Mouse (Mus musculus) hindbrain, embryonic 12.5 days (tissue): ENCODE results near the gene Lrp2. TPM values are rescaled to one million over a fixed set of nuclear protein-coding genes. Genes with fewer than 3 reads are reported as not detected.
"Not testable (repeated sequence)": the region's sequence is repeated elsewhere in the genome, so short reads cannot be mapped to it uniquely, and the experiment has no call there.

ENCODE experiments used
- ATAC-seq: fragments of 200-750 bp; cut with Nextera tagmentation; 2 replicates; pipeline ENCODE4 v1.8.0; 2017; ENCODE audit warnings: moderate TSS enrichment; ENCODE audit not compliant: low FRiP score
- H3K27ac ChIP-seq: fragments of 300-500 bp; sonication (generic); 2 replicates; pipeline ENCODE4 v1.5.1; 2016; ENCODE audit warnings: mild to moderate bottlenecking
- H3K27me3 ChIP-seq: fragments of 300-500 bp; sonication (generic); 2 replicates; pipeline ENCODE4 v1.6.1; 2016; ENCODE audit warnings: mild to moderate bottlenecking
- H3K36me3 ChIP-seq: fragments of 300-500 bp; sonication (generic); 2 replicates; pipeline ENCODE4 v1.6.1; 2016; ENCODE audit warnings: mild to moderate bottlenecking
- H3K4me1 ChIP-seq: fragments of 300-500 bp; sonication (generic); 2 replicates; pipeline ENCODE4 v1.6.1; 2016
- H3K4me2 ChIP-seq: fragments of 300-500 bp; sonication (generic); replicated peaks from 2 replicates; pipeline ENCODE4 v1.6.1; 2016; ENCODE audit warnings: mild to moderate bottlenecking
- H3K4me3 ChIP-seq: fragments of 300-500 bp; sonication (generic); 2 replicates; pipeline ENCODE4 v1.5.1; 2016; ENCODE audit warnings: mild to moderate bottlenecking
- H3K9ac ChIP-seq: fragments of 300-500 bp; sonication (generic); 2 replicates; pipeline ENCODE4 v1.6.1; 2016; ENCODE audit warnings: mild to moderate bottlenecking, moderate library complexity
- H3K9me3 ChIP-seq: fragments of 300-500 bp; sonication (generic); replicated peaks from 2 replicates; pipeline ENCODE4 v1.6.1; 2016; ENCODE audit warnings: mild to moderate bottlenecking
- whole genome bisulfite sequencing: fragments of 180-500 bp; shearing (Covaris S2); methylation state at CpG from one replicate; pipeline ENCODE4 v1.1.7; 2016; 5-methylcytosine and 5-hydroxymethylcytosine counted together
- polyA plus RNA-seq: library from polyadenylated mRNA; unstranded; fragments of >200 nt; fragmentation: Nextera tagmentation; extraction: Ambion mirVana; gene quantifications from 2 replicates; pipeline ENCODE4 v1.2.1, GENCODE M21; 2016

Gene Lrp2
- polyA plus RNA-seq, 1 experiment from 2014 or later: 3.2 TPM

DNA sequence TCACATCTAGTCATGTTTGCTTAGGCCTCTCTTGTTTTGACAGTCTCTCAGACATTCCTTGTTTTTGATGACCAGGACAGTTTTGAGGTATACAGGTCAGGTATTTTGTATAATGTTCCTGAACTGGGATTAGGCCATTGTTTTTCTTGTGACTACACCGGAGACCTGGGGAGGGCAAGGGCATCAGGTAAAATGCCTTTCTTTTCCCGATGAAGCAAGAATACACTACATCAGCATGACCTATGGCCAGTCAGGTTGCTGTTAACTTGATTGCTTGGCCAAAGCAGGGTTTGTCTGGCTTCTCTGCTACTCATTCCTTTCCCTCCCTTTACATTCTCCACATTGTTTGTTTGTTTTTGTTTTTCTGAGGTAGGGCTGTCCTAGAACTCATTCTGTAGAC is 7.3 kb upstream of the Lrp2 start:
- Histone ChIP-seq H3K36me3 (no peaks in the 10 kb centered on the region), H3K9me3 (no peaks in the 10 kb centered on the region), H3K4me1 (no peaks in the 10 kb centered on the region), H3K9ac (no peak overlapping the region), H3K27me3 (peaks cover 10% of the 10 kb centered on the region), H3K27ac (no peak overlapping the region), H3K4me3 (no peak overlapping the region), H3K4me2 (no peak overlapping the region)
- no peak for ATAC-seq
- 84% methylated on average over 2 of the region's 2 CpGs for WGBS

GRCm38 (mm10) chr2:69592536-69592935 is 6.7 kb upstream of the Lrp2 start:
- no peaks in the 10 kb centered on the region for H3K9me3 ChIP-seq
- peaks cover 6% of the 10 kb centered on the region for H3K4me1 ChIP-seq
- WGBS: 27% methylated on average over 1 of the region's 1 CpGs
- H3K27ac ChIP-seq: no peak overlapping the region
- H3K36me3 ChIP-seq: no peaks in the 10 kb centered on the region
- H3K4me2 ChIP-seq: no peak overlapping the region
- H3K4me3 ChIP-seq: no peak overlapping the region
- no peak overlapping the region for H3K9ac ChIP-seq
- H3K27me3 ChIP-seq: peaks cover 16% of the 10 kb centered on the region
- no peak for ATAC-seq

DNA sequence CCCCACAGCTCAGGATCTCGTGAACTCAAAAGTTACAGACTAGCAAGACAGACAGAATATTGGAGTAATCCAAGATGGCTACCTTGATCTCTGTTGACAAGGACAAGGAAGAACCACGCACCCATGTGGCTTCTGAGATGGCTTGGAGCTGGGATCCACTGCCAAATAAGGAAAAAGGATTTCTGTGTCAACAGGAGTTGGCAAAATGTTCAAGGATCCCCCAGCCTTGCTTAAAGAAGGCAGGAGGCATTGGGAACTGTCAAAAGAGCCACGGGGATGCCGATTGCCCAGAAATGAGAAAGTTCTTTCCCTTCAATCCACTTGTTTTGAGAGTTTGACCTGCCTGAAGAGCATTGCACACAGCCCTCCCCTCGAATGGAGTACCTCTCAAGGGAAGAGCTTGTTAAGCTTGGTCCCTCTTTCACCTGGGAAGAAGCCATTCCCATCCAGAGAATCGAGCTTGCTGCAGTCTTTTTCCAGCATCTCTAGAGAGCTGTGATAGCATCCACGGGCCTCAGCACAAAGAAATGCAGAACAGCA is 6.2 kb upstream of the Lrp2 start:
- ATAC-seq: no peak
- H3K36me3 ChIP-seq: no peaks in the 10 kb centered on the region
- no peak overlapping the region for H3K27ac ChIP-seq
- WGBS: 69% methylated on average over 7 of the region's 7 CpGs
- peaks cover 21% of the 10 kb centered on the region for H3K27me3 ChIP-seq
- H3K9me3 ChIP-seq: no peaks in the 10 kb centered on the region
- no peak overlapping the region for H3K4me2 ChIP-seq
- H3K4me3 ChIP-seq: no peak overlapping the region
- H3K4me1 ChIP-seq: peaks cover 11% of the 10 kb centered on the region
- no peak overlapping the region for H3K9ac ChIP-seq

GRCm38 (mm10) chr2:69590548-69590947 is 4.7 kb upstream of the Lrp2 start:
- peaks cover 29% of the 10 kb centered on the region for H3K27me3 ChIP-seq

DNA sequence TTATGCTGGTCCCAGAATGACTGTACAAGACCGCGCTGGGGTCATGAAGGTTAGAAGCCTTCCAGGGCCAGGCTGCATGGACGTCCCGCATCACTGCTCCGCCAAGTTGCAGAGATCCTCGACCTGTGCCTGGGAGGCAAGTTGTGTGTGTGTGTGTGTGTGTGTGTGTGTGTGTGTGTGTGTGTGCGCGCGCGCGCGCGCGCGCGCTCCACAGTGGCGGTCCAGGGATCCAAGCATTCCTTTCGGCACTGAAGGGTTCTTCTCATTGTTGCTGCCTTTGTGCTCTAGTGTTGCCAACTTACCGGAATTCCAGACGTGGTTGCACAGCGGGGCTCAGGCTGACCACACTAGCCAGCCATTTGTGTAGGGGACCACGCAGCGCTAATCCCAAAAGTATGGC is 2.0 kb upstream of the Lrp2 start:
- 0% methylated on average over 22 of the region's 23 CpGs for WGBS
- ATAC-seq: no peak
- Histone ChIP-seq H3K9ac (no peak overlapping the region), H3K4me1 (peaks cover 27% of the 10 kb centered on the region), H3K9me3 (no peaks in the 10 kb centered on the region), H3K36me3 (no peaks in the 10 kb centered on the region), H3K27me3 (peaks cover 52% of the 10 kb centered on the region), H3K27ac (no peak overlapping the region), H3K4me2 (peak overlapping the region; percentile 97), H3K4me3 (peak overlapping the region; percentile 31)

More at GRCm38 (mm10) chr2:69590548-69590947, 4.7 kb upstream of the Lrp2 start:
- no peak for ATAC-seq
- H3K4me2 ChIP-seq: no peak overlapping the region
- WGBS: 84% methylated on average over 1 of the region's 1 CpGs
- peaks cover 20% of the 10 kb centered on the region for H3K4me1 ChIP-seq
- H3K9ac ChIP-seq: no peak overlapping the region
- no peaks in the 10 kb centered on the region for H3K9me3 ChIP-seq
- H3K36me3 ChIP-seq: no peaks in the 10 kb centered on the region
- H3K27ac ChIP-seq: no peak overlapping the region
- H3K4me3 ChIP-seq: no peak overlapping the region

GRCm38 (mm10) chr2:69586821-69587728 is 1.2 kb upstream of the Lrp2 start:
- Histone ChIP-seq H3K9ac (no peak overlapping the region), H3K9me3 (no peaks in the 10 kb centered on the region), H3K36me3 (no peaks in the 10 kb centered on the region), H3K4me3 (peak overlapping the region; percentile 31), H3K27me3 (peaks cover 55% of the 10 kb centered on the region), H3K27ac (no peak overlapping the region), H3K4me2 (peak overlapping the region; percentile 97), H3K4me1 (peaks cover 27% of the 10 kb centered on the region)
- ATAC-seq: no peak
- WGBS: 2% methylated on average over 26 of the region's 26 CpGs

GRCm38 (mm10) chr2:69585191-69585885 is 527 bp downstream of the Lrp2 start:
- peak overlapping the region; percentile 63 for H3K9ac ChIP-seq
- peaks cover 27% of the 10 kb centered on the region for H3K4me1 ChIP-seq
- H3K4me2 ChIP-seq: peak overlapping the region; percentile 97
- peak overlapping the region; percentile 69 for H3K4me3 ChIP-seq
- no peaks in the 10 kb centered on the region for H3K36me3 ChIP-seq
- H3K9me3 ChIP-seq: no peaks in the 10 kb centered on the region
- H3K27me3 ChIP-seq: peaks cover 55% of the 10 kb centered on the region
- peak; percentile 73 for ATAC-seq
- no peak overlapping the region for H3K27ac ChIP-seq
- WGBS: under 1% methylated on average over 61 of the region's 61 CpGs

DNA sequence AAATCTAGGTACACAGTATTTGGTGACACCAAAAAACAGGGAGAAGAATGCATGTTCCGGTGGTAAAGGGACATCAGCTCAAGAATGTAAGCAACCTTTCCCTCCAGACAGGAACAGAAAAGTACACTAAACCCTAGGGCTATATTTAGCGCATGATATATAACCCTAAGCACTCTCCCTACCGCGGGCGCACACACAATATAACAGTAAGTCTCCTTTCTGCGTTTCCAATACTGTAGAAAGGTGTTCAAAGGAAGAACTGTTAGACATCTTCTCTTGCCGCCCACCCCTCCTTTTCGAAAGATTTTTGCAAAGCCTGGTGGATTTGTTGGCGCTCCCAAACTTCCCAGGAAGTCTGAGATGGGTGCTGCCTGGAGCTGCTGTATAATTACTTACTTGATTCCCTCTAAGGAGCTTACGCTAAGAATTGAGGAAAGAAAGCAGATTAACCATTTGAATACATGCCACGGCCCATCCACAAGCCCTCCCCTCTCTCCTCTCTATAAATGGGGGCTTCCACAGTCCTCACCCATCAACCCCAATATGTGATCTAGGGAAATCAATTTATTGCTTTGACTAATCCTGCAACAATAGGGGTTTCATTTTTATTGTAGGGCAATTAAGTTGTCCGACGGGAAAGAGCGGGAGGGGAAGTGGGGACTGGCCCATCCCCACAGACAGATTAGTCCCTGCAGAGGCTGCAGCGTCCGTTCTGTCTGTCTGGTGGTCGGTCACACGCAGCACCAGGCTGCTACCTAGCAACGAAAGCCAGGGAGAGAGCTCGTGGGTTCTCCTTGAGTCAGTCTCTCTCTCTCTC is 1.5 kb downstream of the Lrp2 start:
- H3K4me2 ChIP-seq: peak overlapping the region; percentile 97
- ATAC-seq: no peak
- H3K4me1 ChIP-seq: peaks cover 27% of the 10 kb centered on the region
- H3K9me3 ChIP-seq: no peaks in the 10 kb centered on the region
- H3K4me3 ChIP-seq: peak overlapping the region; percentile 69
- no peak overlapping the region for H3K27ac ChIP-seq
- peaks cover 55% of the 10 kb centered on the region for H3K27me3 ChIP-seq
- WGBS: 7% methylated on average over 20 of the region's 20 CpGs
- no peaks in the 10 kb centered on the region for H3K36me3 ChIP-seq
- H3K9ac ChIP-seq: peak overlapping the region; percentile 38; the same call in 1 of the 2 replicates

- no peak overlapping the region for H3K4me2 ChIP-seq
- 37% methylated on average over 7 of the region's 7 CpGs for WGBS
- peaks cover 24% of the 10 kb centered on the region for H3K4me1 ChIP-seq
- H3K36me3 ChIP-seq: no peaks in the 10 kb centered on the region
- ATAC-seq: no peak
- H3K9ac ChIP-seq: no peak overlapping the region
- no peak overlapping the region for H3K27ac ChIP-seq
- no peak overlapping the region for H3K4me3 ChIP-seq
- no peaks in the 10 kb centered on the region for H3K9me3 ChIP-seq
- H3K27me3 ChIP-seq: peaks cover 42% of the 10 kb centered on the region
Observed at GRCm38 (mm10) chr2:69582861-69583260, 3.0 kb downstream of the Lrp2 start.

DNA sequence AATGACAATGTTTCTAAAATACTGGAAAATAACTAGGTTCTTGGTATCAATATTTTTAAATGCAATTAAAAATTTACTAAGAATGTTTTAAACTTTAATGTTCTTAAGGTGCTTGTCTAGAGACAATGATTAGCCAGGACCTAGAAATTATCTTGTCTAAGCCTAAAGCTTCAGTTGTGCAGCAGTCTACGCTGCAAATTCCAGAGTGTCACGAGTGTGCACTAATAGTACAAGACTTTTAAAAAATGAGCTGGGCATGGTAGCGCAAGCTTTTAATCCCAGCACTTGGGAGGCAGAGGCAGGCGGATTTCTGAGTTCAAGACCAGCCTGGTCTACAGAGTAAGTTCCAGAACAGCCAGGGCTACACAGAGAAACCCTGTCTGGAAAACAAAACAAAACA is 3.8 kb downstream of the Lrp2 start:
- H3K4me2 ChIP-seq, H3K27ac ChIP-seq, ATAC-seq, H3K9me3 ChIP-seq, H3K36me3 ChIP-seq, H3K9ac ChIP-seq, H3K4me3 ChIP-seq: not testable (repeated sequence)
- Histone ChIP-seq H3K27me3 (peaks cover 34% of the 10 kb centered on the region), H3K4me1 (peaks cover 16% of the 10 kb centered on the region)
- 89% methylated on average over 4 of the region's 4 CpGs for WGBS

GRCm38 (mm10) chr2:69580091-69580490 is 5.8 kb downstream of the Lrp2 start:
- peaks cover 21% of the 10 kb centered on the region for H3K27me3 ChIP-seq
- H3K4me2 ChIP-seq: no peak overlapping the region
- H3K4me1 ChIP-seq: peaks cover 7% of the 10 kb centered on the region; the same call in 1 of the 2 replicates
- H3K4me3 ChIP-seq: no peak overlapping the region
- no peaks in the 10 kb centered on the region for H3K9me3 ChIP-seq
- H3K27ac ChIP-seq: no peak overlapping the region
- WGBS: 96% methylated on average over 2 of the region's 2 CpGs
- no peak overlapping the region for H3K9ac ChIP-seq
- no peak for ATAC-seq
- no peaks in the 10 kb centered on the region for H3K36me3 ChIP-seq

- H3K4me3 ChIP-seq: no peak overlapping the region
- no peak overlapping the region for H3K27ac ChIP-seq
- peaks cover 5% of the 10 kb centered on the region; the same call in 1 of the 2 replicates for H3K27me3 ChIP-seq
- ATAC-seq: no peak
- no peaks in the 10 kb centered on the region for H3K36me3 ChIP-seq
- H3K9ac ChIP-seq: no peak overlapping the region
- no peak overlapping the region for H3K4me2 ChIP-seq
- no peaks in the 10 kb centered on the region for H3K9me3 ChIP-seq
- 88% methylated on average over 8 of the region's 8 CpGs for WGBS
- peaks cover 3% of the 10 kb centered on the region; the same call in 1 of the 2 replicates for H3K4me1 ChIP-seq
Observed at GRCm38 (mm10) chr2:69578206-69578605, 7.7 kb downstream of the Lrp2 start.
